Mouse (Mus musculus) liver, embryonic 13.5 days (tissue): Measurements from ENCODE around the gene Atf7ip. TPM values are rescaled to one million over a fixed set of nuclear protein-coding genes. Genes with fewer than 3 reads are reported as not detected.
A peak's percentile ranks its signal among the peaks of the same experiment; 100 is the strongest.
"Not testable (repeated sequence)": the region's sequence is repeated elsewhere in the genome, so short reads cannot be mapped to it uniquely, and the experiment has no call there.

Experiments used
- ATAC-seq: fragments of 200-750 bp; cut with Nextera tagmentation; 2 replicates; pipeline ENCODE4 v1.8.0; 2017; ENCODE audit warnings: low read depth, mild to moderate bottlenecking, moderate number of reproducible peaks, moderate library complexity
- DNase-seq: peaks from one replicate; pipeline ENCODE4 v3.0.0; 2022
- H3K27ac ChIP-seq: fragments of 300-500 bp; sonication (generic); 2 replicates; pipeline ENCODE4 v1.5.1; 2015; ENCODE audit warnings: moderate library complexity, mild to moderate bottlenecking, inconsistent platforms
- H3K27me3 ChIP-seq: fragments of 300-500 bp; sonication (generic); 2 replicates; pipeline ENCODE4 v1.6.1; 2015; ENCODE audit warnings: mild to moderate bottlenecking, inconsistent platforms
- H3K36me3 ChIP-seq: fragments of 300-500 bp; sonication (generic); 2 replicates; pipeline ENCODE4 v1.6.1; 2015; ENCODE audit warnings: mild to moderate bottlenecking, inconsistent platforms
- H3K4me1 ChIP-seq: fragments of 300-500 bp; sonication (generic); replicated peaks from 2 replicates; pipeline ENCODE4 v1.6.1; 2015; ENCODE audit warnings: inconsistent platforms
- H3K4me2 ChIP-seq: fragments of 300-500 bp; sonication (generic); 2 replicates; pipeline ENCODE4 v1.6.1; 2015; ENCODE audit warnings: inconsistent platforms, mild to moderate bottlenecking, moderate library complexity
- H3K4me3 ChIP-seq: fragments of 300-500 bp; sonication (generic); replicated peaks from 2 replicates; pipeline ENCODE4 v1.5.1; 2015; ENCODE audit warnings: mild to moderate bottlenecking, inconsistent platforms
- H3K9ac ChIP-seq: fragments of 300-500 bp; sonication (generic); 2 replicates; pipeline ENCODE4 v1.6.1; 2015; ENCODE audit warnings: mild to moderate bottlenecking, inconsistent platforms
- H3K9me3 ChIP-seq: fragments of 300-500 bp; sonication (generic); replicated peaks from 2 replicates; pipeline ENCODE4 v1.6.1; 2016; ENCODE audit warnings: inconsistent platforms
- WGBS: fragments of 180-500 bp; shearing (Covaris S2); methylation state at CpG from one replicate; pipeline ENCODE4 v1.1.7; 2015; ENCODE audit not compliant: insufficient replicate concordance; 5-methylcytosine and 5-hydroxymethylcytosine counted together
- polyA plus RNA-seq: library from polyadenylated mRNA; unstranded; fragments of >200 nt; fragmentation: Nextera tagmentation; extraction: Ambion mirVana; gene quantifications from 2 replicates; pipeline ENCODE4 v1.2.1, GENCODE M21; 2015

Gene Atf7ip
- 12.5 and 16.6 TPM in 2 replicates for polyA plus RNA-seq

- not testable (repeated sequence) for ATAC-seq, H3K9ac ChIP-seq, H3K27ac ChIP-seq, H3K4me3 ChIP-seq, H3K4me2 ChIP-seq, H3K27me3 ChIP-seq, DNase-seq, H3K36me3 ChIP-seq, H3K4me1 ChIP-seq, H3K9me3 ChIP-seq
- WGBS: 65% methylated on average over 3 of the region's 3 CpGs
Observed at GRCm38 (mm10) chr6:136505867-136506266, at the start of gene Atf7ip. TSS of gene Atf7ip (plus strand) at chr6:136506167.

GRCm38 (mm10) chr6:136456302-136456701 is 49.7 kb upstream of the Atf7ip start:
- Histone ChIP-seq H3K9me3 (no peaks in the 10 kb centered on the region), H3K36me3 (no peaks in the 10 kb centered on the region), H3K9ac (no peak overlapping the region), H3K4me3 (no peak overlapping the region), H3K4me1 (peaks cover 12% of the 10 kb centered on the region), H3K27ac (no peak overlapping the region), H3K4me2 (no peak overlapping the region), H3K27me3 (no peaks in the 10 kb centered on the region)
- WGBS: 66% methylated on average over 1 of the region's 1 CpGs
- ATAC-seq: no peak
- DNase-seq: no peak

DNA sequence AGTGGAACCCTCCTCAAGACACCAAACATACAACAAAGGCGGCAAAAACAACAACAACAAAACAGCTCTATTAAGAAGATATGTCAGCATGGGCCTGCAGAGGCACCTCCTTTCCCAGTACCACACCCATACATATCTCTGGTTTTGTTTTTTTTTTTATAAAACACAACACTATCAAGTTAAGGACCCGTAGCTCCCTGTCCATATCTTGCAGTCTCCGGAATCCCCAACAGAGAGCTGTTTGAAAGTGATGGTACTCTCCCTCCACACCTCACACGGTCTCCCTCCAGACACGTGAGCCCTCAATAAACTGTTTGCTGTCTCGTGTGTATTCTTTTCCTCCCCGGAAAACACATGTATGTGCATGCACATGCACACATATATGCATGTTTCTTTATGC is 46.8 kb upstream of the Atf7ip start:
- no peaks in the 10 kb centered on the region for H3K36me3 ChIP-seq
- H3K27me3 ChIP-seq: no peaks in the 10 kb centered on the region
- ATAC-seq: peak; percentile 39
- H3K9me3 ChIP-seq: no peaks in the 10 kb centered on the region
- no peak overlapping the region for H3K27ac ChIP-seq
- peaks cover 23% of the 10 kb centered on the region for H3K4me1 ChIP-seq
- 47% methylated on average over 7 of the region's 7 CpGs for whole genome bisulfite sequencing
- no peak overlapping the region for H3K4me2 ChIP-seq
- H3K4me3 ChIP-seq: no peak overlapping the region
- DNase-seq: no peak
- H3K9ac ChIP-seq: no peak overlapping the region

GRCm38 (mm10) chr6:136463491-136463890 is 42.5 kb upstream of the Atf7ip start:
- WGBS: 39% methylated on average over 9 of the region's 9 CpGs
- no peaks in the 10 kb centered on the region for H3K27me3 ChIP-seq
- H3K36me3 ChIP-seq: no peaks in the 10 kb centered on the region
- H3K27ac ChIP-seq: peak overlapping the region; percentile 10
- 0 out of 2 replicates have a peak overlapping the region, but pooled peaks have one; percentile 23 for H3K4me2 ChIP-seq
- H3K9me3 ChIP-seq: no peaks in the 10 kb centered on the region
- peaks cover 59% of the 10 kb centered on the region for H3K4me1 ChIP-seq
- DNase-seq (no peak), ATAC-seq (no peak)
- H3K9ac ChIP-seq: 0 out of 2 replicates have a peak overlapping the region, but pooled peaks have one; percentile 15
- H3K4me3 ChIP-seq: no peak overlapping the region

- peak overlapping the region; percentile 15; the same call in 1 of the 2 replicates for H3K9ac ChIP-seq
- no peaks in the 10 kb centered on the region for H3K9me3 ChIP-seq
- no peak overlapping the region for H3K4me3 ChIP-seq
- H3K4me1 ChIP-seq: peaks cover 61% of the 10 kb centered on the region
- WGBS: 32% methylated on average over 12 of the region's 12 CpGs
- H3K27me3 ChIP-seq: no peaks in the 10 kb centered on the region
- ATAC-seq (no peak), DNase-seq (no peak)
- H3K4me2 ChIP-seq: peak overlapping the region; percentile 23; the same call in 1 of the 2 replicates
- H3K36me3 ChIP-seq: no peaks in the 10 kb centered on the region
- H3K27ac ChIP-seq: peak overlapping the region; percentile 10; the same call in 1 of the 2 replicates
Observed at GRCm38 (mm10) chr6:136464121-136464621, 41.8 kb upstream of the Atf7ip start.

GRCm38 (mm10) chr6:136465021-136465420 is 40.9 kb upstream of the Atf7ip start:
- Histone ChIP-seq H3K9ac (no peak overlapping the region), H3K4me1 (peaks cover 65% of the 10 kb centered on the region), H3K4me2 (no peak overlapping the region), H3K4me3 (no peak overlapping the region), H3K36me3 (no peaks in the 10 kb centered on the region), H3K27ac (no peak overlapping the region), H3K27me3 (no peaks in the 10 kb centered on the region), H3K9me3 (no peaks in the 10 kb centered on the region)
- no peak for ATAC-seq
- DNase-seq: no peak
- WGBS: 69% methylated on average over 8 of the region's 8 CpGs

- peak overlapping the region; percentile 47 for H3K4me2 ChIP-seq
- peak overlapping the region; percentile 22 for H3K9ac ChIP-seq
- peak; percentile 49 for DNase-seq
- H3K27me3 ChIP-seq: no peaks in the 10 kb centered on the region
- ATAC-seq: no peak
- H3K9me3 ChIP-seq: no peaks in the 10 kb centered on the region
- H3K27ac ChIP-seq: peak overlapping the region; percentile 68; the same call in 1 of the 2 replicates
- peak overlapping the region; percentile 16; the same call in 1 of the 2 replicates for H3K4me3 ChIP-seq
- no peaks in the 10 kb centered on the region for H3K36me3 ChIP-seq
- WGBS: 23% methylated on average over 8 of the region's 8 CpGs
- peaks cover 74% of the 10 kb centered on the region for H3K4me1 ChIP-seq
Observed at GRCm38 (mm10) chr6:136465959-136466381, 40.0 kb upstream of the Atf7ip start.

DNA sequence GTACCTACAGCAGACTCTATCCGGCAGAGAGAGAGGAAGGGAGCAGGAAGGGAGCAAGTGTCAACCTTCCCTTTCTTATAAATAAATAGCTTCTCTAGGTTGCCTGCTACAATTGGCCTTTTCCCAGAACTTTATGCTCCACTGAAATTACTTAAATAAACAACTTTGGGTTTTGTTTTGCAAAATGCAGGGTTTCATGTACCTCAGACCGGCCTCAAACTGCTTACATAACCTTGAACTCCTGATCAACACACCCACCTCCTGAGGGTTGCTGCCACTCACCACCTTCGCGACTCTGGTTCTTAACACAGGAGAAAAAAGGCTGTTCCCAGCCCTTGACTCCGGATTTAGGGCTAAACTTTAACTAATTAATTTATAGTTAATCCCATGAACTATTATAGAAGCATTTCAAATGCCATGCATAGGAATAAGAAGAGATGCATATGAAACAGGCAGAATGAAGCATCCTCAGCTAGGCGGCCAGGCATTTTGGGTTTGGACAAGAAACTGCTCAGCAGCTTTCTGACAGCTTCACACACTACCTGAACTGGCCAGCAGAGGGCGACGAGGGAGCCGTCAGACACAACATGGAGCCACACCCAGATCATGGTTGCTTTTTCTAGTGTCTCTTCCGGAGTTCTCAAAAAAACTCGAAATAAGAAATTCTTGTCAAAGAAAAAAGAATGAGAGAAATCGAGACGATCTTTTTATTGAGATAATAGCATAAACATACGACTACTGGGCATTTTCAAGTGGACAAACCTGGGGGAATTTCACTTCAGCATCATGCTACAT is 38.8 kb upstream of the Atf7ip start:
- H3K36me3 ChIP-seq: no peaks in the 10 kb centered on the region
- H3K27me3 ChIP-seq: no peaks in the 10 kb centered on the region
- DNase-seq (peak; percentile 80), ATAC-seq (no peak)
- peak overlapping the region; percentile 23 for H3K4me3 ChIP-seq
- H3K4me1 ChIP-seq: peaks cover 86% of the 10 kb centered on the region
- H3K27ac ChIP-seq: peak overlapping the region; percentile 93
- H3K9me3 ChIP-seq: no peaks in the 10 kb centered on the region
- 39% methylated on average over 14 of the region's 14 CpGs for WGBS
- H3K4me2 ChIP-seq: peak overlapping the region; percentile 54
- peak overlapping the region; percentile 49 for H3K9ac ChIP-seq

- 39% methylated on average over 5 of the region's 5 CpGs for WGBS
- no peaks in the 10 kb centered on the region for H3K9me3 ChIP-seq
- peak overlapping the region; percentile 49 for H3K9ac ChIP-seq
- H3K4me1 ChIP-seq: peaks cover 93% of the 10 kb centered on the region
- H3K27me3 ChIP-seq: no peaks in the 10 kb centered on the region
- DNase-seq (peak; percentile 21), ATAC-seq (no peak)
- peak overlapping the region; percentile 23 for H3K4me3 ChIP-seq
- no peaks in the 10 kb centered on the region for H3K36me3 ChIP-seq
- H3K27ac ChIP-seq: peak overlapping the region; percentile 93
- H3K4me2 ChIP-seq: peak overlapping the region; percentile 54
Observed at GRCm38 (mm10) chr6:136467837-136468236, 38.1 kb upstream of the Atf7ip start.

DNA sequence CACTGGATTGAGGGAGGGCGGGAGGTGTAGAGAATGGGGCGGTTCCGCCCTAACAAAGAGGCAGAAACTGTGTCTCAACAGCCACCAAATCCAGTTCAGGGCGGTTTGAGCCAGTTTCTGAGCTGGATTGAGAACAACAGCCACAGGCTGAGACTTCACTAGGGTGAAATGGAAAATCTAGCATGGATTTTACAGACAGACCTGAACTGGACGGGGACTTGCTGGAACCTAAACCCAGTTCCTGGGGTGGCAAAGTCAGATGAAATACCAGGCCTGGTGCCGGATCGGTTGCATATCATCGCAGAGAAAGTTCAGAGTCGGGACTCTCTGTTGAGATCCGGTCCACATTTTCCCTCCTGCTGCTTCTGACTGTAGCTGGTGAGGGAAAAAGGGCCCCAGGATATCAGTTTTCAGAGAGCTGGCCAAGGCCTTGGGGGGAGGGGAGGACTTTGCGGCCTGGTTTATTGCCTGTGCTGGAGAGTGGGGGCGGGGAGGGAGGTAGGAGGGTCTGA is 37.5 kb upstream of the Atf7ip start:
- Histone ChIP-seq H3K4me1 (peaks cover 96% of the 10 kb centered on the region), H3K9ac (peak overlapping the region; percentile 54), H3K27me3 (no peaks in the 10 kb centered on the region), H3K36me3 (no peaks in the 10 kb centered on the region), H3K27ac (peak overlapping the region; percentile 93), H3K4me2 (peak overlapping the region; percentile 57), H3K4me3 (peak overlapping the region; percentile 28), H3K9me3 (no peaks in the 10 kb centered on the region)
- 2% methylated on average over 12 of the region's 12 CpGs for WGBS
- ATAC-seq: peak; percentile 83
- peak; percentile 90 for DNase-seq

- ATAC-seq (no peak), DNase-seq (no peak)
- Histone ChIP-seq H3K4me1 (peaks cover 96% of the 10 kb centered on the region), H3K36me3 (no peaks in the 10 kb centered on the region), H3K9me3 (no peaks in the 10 kb centered on the region), H3K27ac (peak overlapping the region; percentile 93), H3K27me3 (no peaks in the 10 kb centered on the region), H3K9ac (peak overlapping the region; percentile 54), H3K4me2 (peak overlapping the region; percentile 67), H3K4me3 (peak overlapping the region; percentile 28)
- 23% methylated on average over 12 of the region's 12 CpGs for WGBS
Observed at GRCm38 (mm10) chr6:136468974-136469792, 36.8 kb upstream of the Atf7ip start.
